Mouse (Mus musculus) neural tube, embryonic 11.5 days (tissue): ENCODE data around the gene Mef2c. TPM values are rescaled to one million over a fixed set of nuclear protein-coding genes. Genes with fewer than 3 reads are reported as not detected.

ENCODE experiments used
- ATAC-seq: fragments of 200-750 bp; cut with Nextera tagmentation; 2 replicates; pipeline ENCODE4 v1.8.0; 2017; ENCODE audit warnings: moderate number of reproducible peaks, mild to moderate bottlenecking, moderate TSS enrichment, moderate library complexity; ENCODE audit not compliant: insufficient read depth, low FRiP score, low TSS enrichment
- DNase-seq: peaks from one replicate; pipeline ENCODE4 v3.0.0-alpha.2; 2015; ENCODE audit warnings: low spot score
- H3K27ac ChIP-seq: fragments of 300-500 bp; sonication (generic); 2 replicates; pipeline ENCODE4 v1.5.1; 2014; ENCODE audit warnings: low read depth, mild to moderate bottlenecking, low read length
- H3K27me3 ChIP-seq: fragments of 300-500 bp; sonication (generic); 2 replicates; pipeline ENCODE4 v1.6.1; 2014; ENCODE audit warnings: mild to moderate bottlenecking, low read length, mixed read lengths; ENCODE audit not compliant: control insufficient read depth, insufficient read depth
- H3K36me3 ChIP-seq: fragments of 300-500 bp; sonication (generic); 2 replicates; pipeline ENCODE4 v1.6.1; 2014; ENCODE audit warnings: mild to moderate bottlenecking, low read length, moderate library complexity, mixed read lengths; ENCODE audit not compliant: control insufficient read depth, insufficient read depth
- H3K4me1 ChIP-seq: fragments of 300-500 bp; sonication (generic); 2 replicates; pipeline ENCODE4 v1.6.1; 2014; ENCODE audit warnings: low read length, mixed read lengths; ENCODE audit not compliant: control insufficient read depth, insufficient read depth
- H3K4me2 ChIP-seq: fragments of 300-500 bp; sonication (generic); 2 replicates; pipeline ENCODE4 v1.6.1; 2014; ENCODE audit warnings: low read depth, mild to moderate bottlenecking, moderate library complexity
- H3K4me3 ChIP-seq: fragments of 300-500 bp; sonication (generic); 2 replicates; pipeline ENCODE4 v1.5.1; 2014; ENCODE audit warnings: low read depth, low read length
- H3K9ac ChIP-seq: fragments of 300-500 bp; sonication (generic); 2 replicates; pipeline ENCODE4 v1.6.1; 2014; ENCODE audit warnings: mild to moderate bottlenecking, low read length
- H3K9me3 ChIP-seq: fragments of 300-500 bp; sonication (generic); 2 replicates; pipeline ENCODE4 v1.6.1; 2016; ENCODE audit warnings: low read length; ENCODE audit not compliant: control insufficient read depth
- WGBS: fragments of 180-500 bp; shearing (Covaris S2); extraction: QIAGEN DNeasy Blood & Tissue Kit; methylation state at CpG from one replicate; pipeline ENCODE4 v1.1.7; 2014; 5-methylcytosine and 5-hydroxymethylcytosine counted together
- polyA plus RNA-seq: library from polyadenylated mRNA; unstranded; fragments of >200 nt; fragmentation: Nextera tagmentation; extraction: Ambion mirVana; gene quantifications from 2 replicates; pipeline ENCODE4 v1.2.1, GENCODE M21; 2014

Mef2c gene
- polyA plus RNA-seq, 1 experiment from 2014 or later: 34.4 TPM

DNA sequence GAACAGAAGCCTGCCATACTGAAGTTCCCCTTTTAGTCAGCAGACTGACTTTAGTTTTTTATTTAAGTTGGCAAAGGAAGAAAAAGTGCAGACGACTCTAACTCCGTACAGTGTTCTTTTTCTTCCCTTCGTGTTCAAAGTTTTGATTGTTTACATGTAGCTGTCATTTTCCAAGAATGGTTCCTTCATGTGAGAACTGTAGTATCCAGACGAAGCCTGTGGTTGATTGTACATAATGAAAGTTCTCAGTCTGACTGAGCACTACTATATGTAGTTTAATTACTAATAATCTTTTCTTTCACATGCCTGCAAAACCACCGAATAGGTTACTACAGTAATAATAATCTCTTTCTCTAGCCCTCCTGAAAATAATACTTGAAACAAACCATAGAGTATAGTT is 68.6 kb downstream of the Mef2c start:
- Histone ChIP-seq H3K4me2 (no peak overlapping the region), H3K36me3 (no peaks in the 10 kb centered on the region), H3K9ac (no peak overlapping the region), H3K4me3 (no peak overlapping the region), H3K4me1 (no peaks in the 10 kb centered on the region), H3K9me3 (no peaks in the 10 kb centered on the region), H3K27me3 (no peaks in the 10 kb centered on the region), H3K27ac (no peak overlapping the region)
- no peak for ATAC-seq
- WGBS: 83% methylated on average over 5 of the region's 5 CpGs
- DNase-seq: no peak

DNA sequence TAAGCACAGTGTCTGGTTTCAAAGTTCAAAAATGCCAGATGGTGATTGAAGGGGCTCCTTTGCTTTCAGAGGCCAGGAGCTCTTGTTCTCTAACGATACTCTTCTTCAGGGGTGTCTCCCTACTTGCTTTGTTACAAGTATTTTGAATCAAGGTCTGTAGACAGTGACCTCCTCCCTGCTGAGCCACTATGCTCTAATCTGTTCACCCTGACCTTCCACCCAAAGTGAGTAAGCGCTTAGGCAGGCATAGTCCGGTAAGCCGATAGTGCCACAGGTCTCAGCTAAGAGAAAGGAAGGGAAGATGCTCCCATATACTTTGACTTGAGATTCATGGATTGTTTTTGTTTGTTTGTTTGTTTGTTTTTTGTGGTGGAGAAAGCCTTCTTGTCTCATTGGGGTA is 69.5 kb downstream of the Mef2c start:
- H3K27ac ChIP-seq: no peak overlapping the region
- no peak for ATAC-seq
- WGBS: 61% methylated on average over 4 of the region's 4 CpGs

GRCm38 (mm10) chr13:83573855-83574583 is 70.2 kb downstream of the Mef2c start:
- H3K27me3 ChIP-seq: no peaks in the 10 kb centered on the region
- no peak overlapping the region for H3K9ac ChIP-seq
- no peak overlapping the region for H3K4me2 ChIP-seq
- H3K36me3 ChIP-seq: no peaks in the 10 kb centered on the region
- H3K4me1 ChIP-seq: no peaks in the 10 kb centered on the region
- H3K4me3 ChIP-seq: no peak overlapping the region
- WGBS: 80% methylated on average over 8 of the region's 8 CpGs
- ATAC-seq (no peak), DNase-seq (no peak)
- no peaks in the 10 kb centered on the region for H3K9me3 ChIP-seq
- H3K27ac ChIP-seq: no peak overlapping the region

More for the DNA sequence above, 69.5 kb downstream of the Mef2c start:
- Histone ChIP-seq H3K4me2 (no peak overlapping the region), H3K36me3 (no peaks in the 10 kb centered on the region), H3K4me1 (no peaks in the 10 kb centered on the region), H3K9me3 (no peaks in the 10 kb centered on the region), H3K27me3 (no peaks in the 10 kb centered on the region), H3K4me3 (no peak overlapping the region), H3K9ac (no peak overlapping the region)
- no peak for DNase-seq

DNA sequence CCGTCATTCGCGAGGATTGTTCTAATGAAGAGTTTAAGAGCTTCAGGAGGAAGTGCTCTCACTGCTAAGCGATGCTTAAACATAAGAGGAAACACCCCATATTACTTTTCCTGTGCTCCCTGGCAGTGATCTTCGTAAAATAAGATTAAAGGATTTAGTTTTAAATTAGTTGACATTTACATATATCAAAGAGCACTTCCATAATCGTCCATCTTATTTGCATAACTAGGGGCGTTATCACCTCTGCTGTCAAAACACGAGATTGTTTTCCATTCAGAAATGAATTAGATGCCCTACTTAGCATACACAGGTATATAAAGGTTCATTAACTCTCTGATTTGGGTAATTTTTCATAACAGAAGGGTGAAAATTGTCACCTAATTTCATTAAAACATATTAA is 71.0 kb downstream of the Mef2c start:
- no peaks in the 10 kb centered on the region for H3K4me1 ChIP-seq
- H3K9ac ChIP-seq: no peak overlapping the region
- H3K4me3 ChIP-seq: no peak overlapping the region
- no peak for DNase-seq
- no peaks in the 10 kb centered on the region for H3K36me3 ChIP-seq
- 83% methylated on average over 8 of the region's 8 CpGs for WGBS
- ATAC-seq: no peak
- H3K27ac ChIP-seq: no peak overlapping the region
- H3K9me3 ChIP-seq: no peaks in the 10 kb centered on the region
- H3K27me3 ChIP-seq: no peaks in the 10 kb centered on the region
- H3K4me2 ChIP-seq: no peak overlapping the region

DNA sequence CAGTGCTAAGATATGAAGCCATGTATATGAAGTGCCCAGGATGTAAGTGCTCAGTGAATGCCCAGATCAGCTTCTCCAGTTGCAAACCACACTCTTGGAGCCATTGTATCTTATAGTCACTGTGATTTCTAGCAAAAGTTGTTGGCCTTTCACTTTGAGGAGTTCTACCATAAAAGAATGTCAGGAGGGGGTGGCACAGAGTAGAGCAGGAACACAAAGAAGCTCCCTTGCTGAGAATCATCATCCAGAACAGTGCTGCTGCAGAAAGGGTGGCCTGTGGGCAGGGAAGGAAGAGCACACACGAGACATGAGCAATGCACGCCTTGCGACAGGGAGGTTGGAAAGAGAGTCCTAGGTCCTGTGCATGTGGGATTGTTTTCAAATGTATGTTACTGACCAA is 75.6 kb downstream of the Mef2c start:
- DNase-seq (no peak), ATAC-seq (no peak)
- WGBS: 83% methylated on average over 3 of the region's 3 CpGs
- Histone ChIP-seq H3K4me1 (no peaks in the 10 kb centered on the region), H3K27me3 (no peaks in the 10 kb centered on the region), H3K27ac (no peak overlapping the region), H3K4me3 (no peak overlapping the region), H3K9ac (no peak overlapping the region), H3K4me2 (no peak overlapping the region), H3K9me3 (no peaks in the 10 kb centered on the region), H3K36me3 (no peaks in the 10 kb centered on the region)

DNA sequence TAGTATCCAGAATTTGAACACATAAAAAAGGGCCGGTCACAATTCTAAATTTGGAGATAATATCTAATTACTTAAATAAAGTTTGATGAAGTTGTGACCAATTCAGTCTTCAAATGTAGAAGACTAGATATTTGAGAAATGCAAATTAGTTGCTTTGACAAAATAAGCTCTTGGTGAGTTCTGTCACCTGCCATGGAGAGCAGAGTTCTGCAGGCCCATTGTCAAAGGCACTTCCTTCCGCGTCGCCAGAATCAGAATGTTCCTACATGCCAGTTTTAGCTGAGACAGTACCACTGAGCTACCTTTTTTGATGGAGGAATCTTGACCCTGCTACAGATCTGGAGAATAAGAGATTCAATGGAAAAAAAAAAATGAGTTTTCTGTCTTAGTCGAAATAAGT is 77.0 kb downstream of the Mef2c start:
- H3K9me3 ChIP-seq: no peaks in the 10 kb centered on the region
- no peak for ATAC-seq
- no peak for DNase-seq
- WGBS: 92% methylated on average over 5 of the region's 5 CpGs
- no peak overlapping the region for H3K4me2 ChIP-seq
- no peak overlapping the region for H3K4me3 ChIP-seq
- no peaks in the 10 kb centered on the region for H3K36me3 ChIP-seq
- no peaks in the 10 kb centered on the region for H3K4me1 ChIP-seq
- no peak overlapping the region for H3K9ac ChIP-seq
- no peaks in the 10 kb centered on the region for H3K27me3 ChIP-seq
- H3K27ac ChIP-seq: no peak overlapping the region

GRCm38 (mm10) chr13:83582564-83582963 is 78.7 kb downstream of the Mef2c start:
- Histone ChIP-seq H3K4me3 (no peak overlapping the region), H3K27ac (no peak overlapping the region), H3K4me1 (no peaks in the 10 kb centered on the region), H3K9me3 (no peaks in the 10 kb centered on the region), H3K9ac (no peak overlapping the region), H3K27me3 (no peaks in the 10 kb centered on the region), H3K36me3 (no peaks in the 10 kb centered on the region), H3K4me2 (no peak overlapping the region)
- 84% methylated on average over 1 of the region's 1 CpGs for whole genome bisulfite sequencing
- DNase-seq (no peak), ATAC-seq (no peak)

DNA sequence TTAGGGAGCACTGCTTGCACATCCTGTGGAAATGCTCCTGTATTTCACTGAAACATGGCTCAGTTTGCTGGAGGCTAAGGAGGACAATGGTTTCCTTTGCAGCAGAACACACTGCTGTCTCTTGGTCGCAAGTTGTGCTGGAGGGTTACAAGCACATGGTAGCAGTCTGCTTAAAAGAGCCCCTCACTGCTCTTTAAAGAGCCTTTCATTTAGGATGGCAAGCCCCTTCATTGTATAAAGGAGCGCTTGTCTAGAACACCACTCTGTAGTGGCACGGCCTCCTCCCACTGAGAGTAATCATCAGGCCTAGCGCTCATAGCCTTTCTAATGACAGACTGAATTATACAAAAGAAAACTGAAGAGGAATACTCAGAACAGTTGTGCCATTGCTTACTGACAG is 80.0 kb downstream of the Mef2c start:
- 63% methylated on average over 4 of the region's 4 CpGs for WGBS
- no peaks in the 10 kb centered on the region for H3K27me3 ChIP-seq

DNA sequence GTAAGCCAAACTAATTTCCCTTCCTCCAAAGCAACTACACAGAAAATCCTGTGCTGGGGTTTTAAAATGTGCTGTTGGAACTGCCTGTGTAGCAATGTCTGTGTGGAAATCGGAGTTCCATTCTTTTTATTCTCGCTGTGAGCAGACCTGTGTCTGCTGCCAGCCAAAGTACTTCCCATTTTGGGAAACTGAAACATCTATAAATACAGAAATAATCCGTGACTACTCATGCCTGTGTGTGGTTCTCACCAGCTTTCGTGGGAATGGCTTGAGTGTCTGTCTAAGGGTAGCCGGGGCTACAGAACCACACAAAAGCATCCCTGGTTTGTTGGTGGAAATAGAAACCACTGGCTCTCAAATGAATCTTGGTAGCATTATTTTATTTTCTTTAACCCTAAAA is 81.5 kb downstream of the Mef2c start:
- no peak for ATAC-seq
- WGBS: 87% methylated on average over 5 of the region's 5 CpGs
- Histone ChIP-seq H3K4me2 (no peak overlapping the region), H3K27me3 (no peaks in the 10 kb centered on the region), H3K4me3 (no peak overlapping the region), H3K36me3 (no peaks in the 10 kb centered on the region), H3K27ac (no peak overlapping the region), H3K4me1 (no peaks in the 10 kb centered on the region), H3K9ac (no peak overlapping the region), H3K9me3 (no peaks in the 10 kb centered on the region)
- no peak for DNase-seq

More for the DNA sequence above, 80.0 kb downstream of the Mef2c start:
- Histone ChIP-seq H3K36me3 (no peaks in the 10 kb centered on the region), H3K4me2 (no peak overlapping the region), H3K9me3 (no peaks in the 10 kb centered on the region), H3K4me1 (no peaks in the 10 kb centered on the region), H3K4me3 (no peak overlapping the region), H3K9ac (no peak overlapping the region), H3K27ac (no peak overlapping the region)
- no peak for ATAC-seq
- DNase-seq: no peak
